Mouse (Mus musculus): Measurements from ENCODE around the gene Amdhd2.
"Not testable (repeated sequence)": the region's sequence is repeated elsewhere in the genome, so short reads cannot be mapped to it uniquely, and the experiment has no call there.

The Amdhd2 gene

DNA sequence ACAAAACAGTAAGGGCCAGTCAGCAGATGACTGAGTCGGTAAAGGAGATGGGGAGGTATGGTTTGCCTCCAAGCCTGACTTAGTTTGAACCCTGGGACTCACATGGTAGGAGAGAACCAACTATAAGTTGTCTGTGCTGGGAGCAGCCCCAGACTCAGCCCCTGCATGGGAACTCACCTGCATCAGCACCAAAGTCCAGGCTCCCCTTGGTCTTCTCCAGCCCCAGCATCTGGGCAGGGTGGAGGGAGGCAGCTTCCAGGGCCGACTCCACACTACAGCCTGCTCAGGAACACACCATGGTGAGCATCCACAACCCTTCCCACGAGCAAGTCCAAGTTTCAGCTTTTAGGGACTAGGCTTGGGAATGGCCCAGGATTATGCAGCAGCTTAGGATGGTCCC, 7.2 kb downstream of the Amdhd2 start:
- in situ Hi-C loops (cut with MboI, MseI) = no loop called here

DNA sequence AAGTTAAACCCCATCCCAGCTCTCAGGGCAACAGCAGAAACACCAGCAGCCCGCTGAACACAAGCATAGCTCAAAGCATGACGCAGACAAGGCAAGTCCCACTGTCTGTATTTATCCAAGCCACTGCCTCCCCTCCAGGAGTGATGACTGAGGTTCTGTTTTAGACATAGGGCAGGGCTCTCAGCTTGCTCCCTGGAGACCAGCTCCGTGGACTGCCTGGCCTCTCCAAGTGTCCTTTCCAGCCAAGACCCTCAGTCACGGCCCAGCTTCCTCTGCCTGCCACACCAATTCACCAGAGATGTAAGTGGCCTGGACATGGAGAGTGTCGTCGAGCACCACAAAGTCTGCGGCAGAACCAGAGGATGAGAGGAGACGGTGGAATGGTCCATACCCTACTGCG, 7.8 kb downstream of the Amdhd2 start:
- in situ Hi-C loops (cut with MboI, MseI) = no loop called here

DNA sequence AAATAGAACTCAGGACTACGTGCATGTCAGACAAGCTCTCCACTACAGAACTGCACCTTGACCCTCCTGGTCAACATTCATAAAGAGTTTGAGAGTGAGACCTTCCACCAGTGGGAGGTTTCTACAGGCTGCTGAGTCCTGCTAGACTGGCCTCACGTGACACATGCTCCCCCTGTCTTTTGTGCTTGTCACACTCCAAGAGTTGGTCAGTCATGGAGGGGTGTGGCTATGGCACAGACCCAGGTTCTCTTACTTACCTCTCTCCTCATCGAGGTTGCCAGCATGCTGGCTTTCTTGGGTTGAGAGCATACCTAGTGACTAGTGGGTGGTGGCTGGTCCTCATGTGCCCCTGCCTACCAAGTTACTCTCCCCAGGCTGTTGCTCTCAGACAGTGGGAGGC, 9.1 kb downstream of the Amdhd2 start:
- in situ Hi-C loops (cut with MboI, MseI) = no loop called here

DNA sequence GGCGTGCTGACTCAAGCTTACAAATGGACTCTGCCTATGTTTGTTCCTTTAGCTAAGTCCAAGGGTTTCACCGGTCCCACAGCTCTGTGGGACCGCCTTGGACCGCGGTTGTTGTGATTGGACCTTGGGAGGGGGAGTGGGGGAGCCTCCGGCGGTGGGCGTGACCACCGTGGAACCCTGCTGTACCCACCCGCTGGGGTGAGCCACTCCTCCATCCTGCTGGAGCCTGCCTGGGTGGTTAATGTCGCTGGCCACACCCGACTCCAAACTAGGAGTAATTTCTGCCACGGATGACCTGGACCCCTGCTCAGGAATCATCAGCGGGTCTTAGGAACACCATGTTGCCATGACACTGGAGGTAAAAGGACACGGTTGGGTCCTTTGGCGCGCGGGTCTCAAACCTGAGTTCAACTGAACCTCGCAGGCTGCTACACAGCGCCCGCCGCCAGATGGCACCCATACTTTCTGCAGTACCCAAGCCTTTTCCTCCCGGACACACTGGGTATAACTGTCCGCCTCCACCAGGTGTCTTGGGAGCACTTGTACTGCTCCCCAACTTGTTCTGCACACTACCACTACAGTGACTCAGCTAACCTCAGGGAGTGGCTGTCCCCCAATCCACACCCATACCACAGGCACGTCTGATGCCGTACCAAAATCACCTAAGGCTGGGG, 11.5 kb downstream of the Amdhd2 start:
- in situ Hi-C loops (cut with MboI, MseI) = no loop called here

DNA sequence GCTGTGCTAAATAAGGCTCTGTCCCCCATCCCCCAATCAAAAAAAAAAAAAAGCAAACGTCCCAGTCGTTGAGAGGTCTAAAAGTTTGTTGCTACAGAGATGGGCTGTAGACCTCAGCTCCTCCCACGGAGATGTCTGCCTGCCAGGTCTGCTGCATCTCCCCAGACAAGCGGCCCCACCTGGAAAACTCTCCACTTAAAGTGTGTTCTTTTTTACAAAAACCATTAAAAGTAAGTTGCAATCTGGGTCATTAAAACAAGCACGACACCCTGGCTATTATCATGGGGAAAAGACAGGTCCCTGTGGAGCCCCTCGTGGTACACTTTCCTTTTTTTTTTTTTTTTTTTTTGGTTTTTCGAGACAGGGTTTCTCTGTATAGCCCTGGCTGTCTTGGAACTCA, 12.2 kb downstream of the Amdhd2 start:
- in situ Hi-C loops (cut with MboI, MseI) = no loop called here

DNA sequence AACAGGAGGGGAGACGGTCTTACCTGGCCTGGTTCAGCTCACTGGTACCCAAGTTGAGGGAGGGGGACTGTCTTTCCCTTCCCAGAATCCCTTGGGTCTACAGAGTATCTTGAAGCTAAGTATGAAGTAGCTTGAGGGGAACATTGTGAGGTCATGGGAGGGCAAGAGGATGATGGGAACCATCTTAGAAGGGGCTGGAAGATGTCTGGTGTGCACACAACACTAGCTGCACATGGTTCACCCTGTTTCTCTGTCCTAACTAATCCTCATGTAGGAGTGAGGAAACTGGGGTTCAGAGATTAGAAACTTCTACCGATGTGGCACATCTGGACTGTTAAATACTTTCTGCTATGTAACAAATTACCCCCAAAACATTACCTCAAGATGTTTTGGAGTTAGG, 12.7 kb downstream of the Amdhd2 start, which contains the start of gene Pdpk1:
Gene Pdpk1, minus strand, starts transcription at position 101 of the 400 bp plus-strand sequence.
- in situ Hi-C loops (cut with MboI, MseI) = no loop called here

DNA sequence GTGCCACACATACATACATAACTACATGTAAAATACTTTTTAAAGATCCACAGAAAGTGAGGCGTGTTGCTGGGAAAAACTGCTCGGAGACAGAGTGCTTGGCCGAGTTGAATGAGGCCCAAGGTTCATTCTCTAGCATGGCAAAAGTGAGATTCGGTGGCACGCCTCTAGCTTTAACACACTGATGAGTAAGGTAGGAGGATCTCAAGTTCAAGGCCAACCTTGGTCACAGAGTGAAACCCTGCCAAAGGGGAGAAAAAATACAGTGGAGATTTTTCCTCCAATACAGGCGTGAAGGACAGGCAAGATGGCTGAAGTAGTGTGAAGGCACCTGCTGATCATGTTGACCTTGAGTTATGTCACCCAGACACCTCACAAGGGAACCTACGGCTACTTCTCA, 14.1 kb downstream of the Amdhd2 start:
- in situ Hi-C loops (cut with MboI, MseI) = loop anchor here (5.0 kb wide), 1 partner anchor 98 kb away; no protein-coding TSS in a partner anchor

DNA sequence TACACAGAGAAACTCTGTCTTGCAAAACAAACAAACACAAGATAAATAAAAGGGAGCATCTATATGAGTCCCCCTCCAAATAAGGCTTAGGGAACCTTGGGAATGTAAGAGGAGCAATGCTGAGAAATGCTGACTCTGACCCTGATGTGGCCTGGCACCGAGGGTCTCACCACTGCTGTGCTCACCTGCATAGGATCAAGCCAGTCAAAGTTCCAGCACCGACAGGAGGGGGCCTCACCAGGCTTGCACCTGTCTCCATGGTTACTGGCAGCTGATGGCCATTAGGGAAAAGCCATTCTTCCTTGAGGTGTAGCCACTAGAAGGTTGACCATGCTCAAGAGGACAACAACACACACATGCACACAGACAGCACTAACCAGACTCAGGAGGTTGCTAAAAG, 20.7 kb downstream of the Amdhd2 start:
- in situ Hi-C loops (cut with MboI, MseI) = no loop called here

DNA sequence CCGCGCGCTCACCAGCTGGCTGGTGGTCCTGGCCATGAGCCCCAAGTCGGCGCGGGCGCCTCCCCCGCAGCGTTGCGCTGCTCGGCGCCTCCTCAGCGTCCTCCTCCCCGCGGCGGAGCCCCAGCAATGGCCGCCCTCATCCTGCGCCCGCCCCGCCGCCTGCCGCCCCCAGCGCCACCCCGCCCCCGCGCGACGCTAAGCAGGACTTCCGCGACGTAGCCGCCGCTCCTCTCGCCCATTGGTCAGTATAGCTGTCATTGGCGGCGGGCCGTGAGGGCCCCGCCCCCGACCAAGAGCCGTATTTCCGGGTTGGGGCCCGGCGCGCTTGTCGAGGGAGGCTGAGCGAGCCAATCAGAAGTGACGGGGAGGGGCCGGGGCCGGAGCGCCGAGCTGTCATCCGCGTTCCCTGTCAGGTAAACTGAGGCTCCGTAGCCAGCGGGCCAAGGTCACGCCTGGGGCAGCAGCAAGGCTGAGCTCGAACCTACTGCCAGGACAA, 22.1 kb downstream of the Amdhd2 start:
- in situ Hi-C loops (cut with MboI, MseI) = no loop called here

DNA sequence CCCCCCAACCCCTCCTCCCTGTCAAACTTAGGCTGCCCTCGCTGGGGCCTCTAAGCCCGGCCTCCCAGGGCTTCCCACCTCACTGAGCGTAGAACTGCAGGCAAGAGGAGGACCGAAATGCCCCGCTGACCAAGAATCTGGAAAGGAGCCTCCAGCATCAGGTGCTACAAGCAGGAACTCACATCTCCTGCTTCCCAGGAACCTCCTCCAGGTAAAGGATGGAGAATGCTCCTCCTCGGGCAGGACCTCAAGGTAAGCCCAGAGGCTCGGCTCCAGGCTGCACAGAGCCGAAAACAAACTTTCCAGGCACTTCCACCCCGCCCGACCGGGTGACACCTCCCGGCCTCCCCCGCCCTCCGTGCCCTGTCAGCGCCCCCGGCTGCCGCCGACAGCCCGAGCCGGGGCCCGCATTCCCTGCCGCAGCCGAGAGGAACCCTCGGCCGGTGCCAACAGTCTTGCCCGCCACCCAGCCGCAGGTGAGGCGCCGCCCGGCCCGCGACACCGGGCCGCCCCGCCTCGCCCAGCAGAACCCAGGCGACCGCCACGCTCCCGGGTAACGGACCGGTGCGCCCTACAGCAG, 22.6 kb downstream of the Amdhd2 start:
- in situ Hi-C loops (cut with MboI, MseI) = no loop called here

DNA sequence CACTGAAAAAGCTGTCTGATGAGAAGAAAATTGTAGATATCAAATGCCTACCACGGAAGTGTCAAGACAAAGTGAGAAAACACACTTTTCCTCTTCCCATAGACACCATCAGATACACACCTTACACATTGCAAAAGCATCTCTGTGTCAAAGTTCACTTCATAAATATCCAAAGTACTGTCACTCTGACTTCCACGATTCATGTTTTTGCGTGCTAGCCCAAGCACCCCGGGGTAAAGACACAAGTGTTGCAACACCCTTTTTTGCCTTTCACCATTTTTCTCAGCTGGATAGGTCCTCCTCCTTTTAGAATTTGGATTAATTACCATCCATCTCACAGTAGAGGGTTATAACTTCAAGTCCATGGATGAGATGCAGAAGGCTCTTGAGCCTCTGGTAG, 23.6 kb downstream of the Amdhd2 start:
- in situ Hi-C loops (cut with MboI, MseI) = no loop called here

DNA sequence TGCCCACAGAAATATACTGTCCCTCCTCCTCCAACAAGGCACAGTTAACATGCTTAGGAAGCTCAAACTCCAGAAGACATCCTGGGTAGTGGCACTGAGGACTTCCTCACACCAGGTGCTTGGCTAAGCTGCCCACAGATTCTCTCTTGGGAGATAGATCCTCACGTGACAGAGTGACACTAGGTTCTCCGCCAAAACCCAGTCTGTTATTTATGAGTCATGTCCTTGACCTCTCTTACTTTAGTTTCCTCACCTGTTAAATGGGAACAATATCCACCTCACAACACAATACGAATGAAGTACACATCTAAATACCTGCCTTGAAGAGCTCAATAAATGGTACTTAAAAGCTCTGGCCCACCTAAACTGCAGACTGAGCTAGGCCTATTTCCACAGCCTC, 24.3 kb downstream of the Amdhd2 start:
- in situ Hi-C loops (cut with MboI, MseI) = no loop called here

DNA sequence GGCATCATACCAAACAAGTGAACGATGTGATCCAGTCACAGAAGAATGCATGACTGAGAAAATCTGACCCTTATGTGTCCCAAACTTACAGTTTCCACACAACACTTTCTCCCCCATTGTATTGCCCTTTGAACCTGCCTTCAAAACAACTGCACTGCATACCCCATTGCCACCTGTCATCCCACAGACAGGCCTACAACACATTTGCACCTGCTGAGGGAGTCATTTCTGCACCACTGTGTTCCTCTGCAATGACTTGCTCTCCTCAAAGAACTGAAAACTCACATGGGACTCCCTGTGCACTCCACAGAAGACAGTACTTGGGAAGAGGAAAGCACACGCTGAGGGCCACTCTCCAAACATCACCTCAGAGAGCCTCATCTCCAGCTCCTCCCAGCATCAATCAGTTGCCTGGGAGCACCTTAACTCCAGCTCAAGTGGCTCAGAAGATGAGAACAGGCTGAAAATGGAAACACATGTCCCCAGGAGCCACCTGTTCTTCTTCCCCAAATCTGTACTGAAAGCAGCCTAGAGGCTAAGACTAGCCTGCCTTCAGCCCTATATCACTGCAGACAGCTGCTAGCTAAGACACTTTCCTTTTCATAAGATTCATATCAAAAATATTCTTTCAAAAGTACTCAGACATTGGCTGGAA, 26.2 kb downstream of the Amdhd2 start:
- in situ Hi-C loops (cut with MboI, MseI) = no loop called here

DNA sequence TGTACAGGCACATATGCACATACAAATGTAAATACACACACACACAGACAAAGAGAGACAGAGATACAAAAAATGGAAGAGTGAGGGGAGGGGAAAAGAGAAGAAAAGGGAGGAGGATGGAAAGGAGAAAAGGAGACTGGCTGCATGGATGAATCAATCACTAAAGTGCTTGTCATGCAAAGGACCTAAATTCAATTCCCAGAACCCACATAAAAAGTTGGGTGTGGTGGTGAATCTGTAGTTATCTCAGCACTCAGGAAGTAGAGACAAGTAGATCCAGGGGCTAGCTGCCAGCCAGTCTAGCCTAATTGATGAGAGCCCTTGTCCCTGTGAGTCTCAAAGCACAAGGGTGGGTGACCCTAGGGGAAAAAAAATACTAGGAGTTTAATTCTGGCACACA, 29.5 kb downstream of the Amdhd2 start:
- in situ Hi-C loops (cut with MboI, MseI) = loop anchor here (5.0 kb wide), 1 partner anchor 52 kb away; no protein-coding TSS in a partner anchor

DNA sequence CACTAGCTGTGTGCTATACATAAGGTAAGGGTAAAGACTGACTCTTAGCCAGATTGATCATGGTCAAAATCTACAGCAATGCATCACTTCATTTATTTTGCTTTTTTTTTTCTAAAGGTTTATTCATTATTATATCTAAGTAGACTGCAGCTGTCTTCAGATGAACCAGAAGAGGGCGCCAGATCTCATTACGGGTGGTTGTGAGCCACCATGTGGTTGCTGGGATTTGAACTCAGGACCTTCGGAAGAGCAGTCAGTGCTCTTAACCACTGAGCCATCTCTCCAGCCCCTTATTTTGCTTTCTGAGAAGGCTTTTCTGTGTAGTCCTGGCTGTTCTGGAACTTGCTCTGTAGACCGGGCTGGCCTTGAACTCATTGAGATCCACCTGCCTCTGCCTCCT, 30.6 kb downstream of the Amdhd2 start:
- in situ Hi-C loops (cut with MboI, MseI) = loop anchor here (5.0 kb wide), 1 partner anchor 51 kb away; no protein-coding TSS in a partner anchor

DNA sequence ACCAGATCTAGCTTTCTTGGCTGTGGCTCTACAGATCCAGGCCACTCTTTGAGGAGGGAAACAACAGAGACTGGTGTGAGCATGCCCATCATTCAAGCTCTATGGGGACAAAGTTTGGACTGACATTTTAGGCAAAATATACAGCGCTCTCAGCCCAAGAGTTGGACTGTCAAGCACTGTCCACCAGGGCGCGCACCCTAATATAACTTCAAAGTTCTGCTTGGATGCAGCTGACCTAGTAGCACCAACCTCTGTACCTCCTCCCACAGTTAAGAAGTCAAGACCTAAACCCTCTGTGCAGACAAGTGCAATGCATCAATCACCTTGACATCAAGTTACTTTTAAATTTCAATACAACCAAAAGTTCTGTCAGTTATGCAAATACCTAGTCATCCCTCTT, 32.0 kb downstream of the Amdhd2 start:
- in situ Hi-C loops (cut with MboI, MseI) = loop anchor here (5.0 kb wide), 1 partner anchor 49 kb away; no protein-coding TSS in a partner anchor

DNA sequence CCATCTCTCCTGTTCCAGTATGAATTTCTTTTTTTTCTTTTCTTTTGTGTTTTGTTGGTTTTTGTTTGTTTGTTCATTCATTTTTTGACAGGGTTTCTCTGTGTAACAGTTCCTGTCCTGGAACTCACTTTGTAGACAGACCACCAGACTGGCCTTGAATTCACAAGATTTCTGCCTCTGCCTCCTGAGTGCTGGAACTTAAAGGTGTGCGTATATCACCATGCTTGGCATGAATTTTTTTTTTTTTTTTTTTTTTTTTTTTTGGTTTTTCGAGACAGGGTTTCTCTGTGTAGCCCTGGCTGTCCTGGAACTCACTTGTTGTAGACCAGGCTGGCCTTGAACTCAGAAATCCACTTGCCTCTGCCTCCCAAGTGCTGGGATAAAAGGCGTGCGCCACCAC, 34.3 kb downstream of the Amdhd2 start:
- in situ Hi-C loops (cut with MboI, MseI) = not testable (repeated sequence)

DNA sequence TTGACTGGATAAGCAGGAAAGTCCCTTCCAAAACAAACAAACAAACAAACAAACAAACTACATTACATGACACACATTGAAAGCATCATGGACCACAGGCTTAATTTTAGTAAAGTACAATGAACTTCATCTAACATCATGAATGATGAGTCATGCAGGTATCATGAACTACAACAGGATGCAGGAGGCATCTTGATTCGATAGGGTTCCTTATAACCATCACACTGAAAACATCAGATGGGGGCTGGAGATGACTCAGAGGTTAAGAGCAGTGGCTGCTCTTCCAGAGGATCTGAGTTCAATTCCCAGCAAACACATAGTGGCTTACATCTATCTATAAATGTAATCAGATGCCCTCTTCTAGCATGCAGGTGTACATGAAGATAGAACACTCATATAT, 36.0 kb downstream of the Amdhd2 start:
- in situ Hi-C loops (cut with MboI, MseI) = no loop called here

DNA sequence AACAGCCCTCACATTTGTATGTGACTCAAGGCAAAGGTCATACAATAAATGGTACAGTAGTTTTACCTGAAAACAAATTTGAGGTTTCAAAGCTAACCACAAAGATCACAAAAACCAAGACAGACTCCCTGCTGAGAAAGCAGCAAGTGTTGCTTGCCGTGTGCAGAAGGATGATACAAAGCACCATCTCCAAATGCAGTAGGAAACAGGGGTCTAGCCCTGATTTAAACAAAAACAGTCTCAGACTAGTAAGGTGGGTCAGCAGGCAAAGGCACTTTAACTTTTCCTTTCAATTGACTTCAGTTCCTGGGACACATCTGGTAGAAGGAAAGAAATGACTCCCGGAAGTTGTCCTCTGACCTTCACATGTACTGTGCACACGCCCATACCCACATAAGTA, 36.8 kb downstream of the Amdhd2 start:
- in situ Hi-C loops (cut with MboI, MseI) = no loop called here

DNA sequence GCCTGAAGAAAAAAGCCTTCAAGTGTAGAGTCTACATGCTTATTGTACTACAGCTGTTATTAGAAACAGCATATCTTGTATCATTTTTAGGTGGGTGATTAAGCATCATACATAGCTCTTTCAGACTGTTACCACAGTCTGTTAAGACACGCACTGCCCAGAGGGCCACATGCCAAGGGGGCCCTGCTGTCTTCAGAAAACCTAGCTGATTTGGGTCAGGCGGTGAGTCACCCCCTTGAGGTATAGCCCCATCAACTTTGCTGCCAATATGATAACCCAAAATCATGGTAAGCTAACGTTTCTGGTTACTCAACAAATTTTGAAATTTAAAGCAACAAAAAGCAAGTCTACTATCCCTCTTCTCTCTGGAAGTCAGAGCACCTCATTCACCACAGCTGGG, 44.1 kb downstream of the Amdhd2 start:
- in situ Hi-C loops (cut with MboI, MseI) = no loop called here

DNA sequence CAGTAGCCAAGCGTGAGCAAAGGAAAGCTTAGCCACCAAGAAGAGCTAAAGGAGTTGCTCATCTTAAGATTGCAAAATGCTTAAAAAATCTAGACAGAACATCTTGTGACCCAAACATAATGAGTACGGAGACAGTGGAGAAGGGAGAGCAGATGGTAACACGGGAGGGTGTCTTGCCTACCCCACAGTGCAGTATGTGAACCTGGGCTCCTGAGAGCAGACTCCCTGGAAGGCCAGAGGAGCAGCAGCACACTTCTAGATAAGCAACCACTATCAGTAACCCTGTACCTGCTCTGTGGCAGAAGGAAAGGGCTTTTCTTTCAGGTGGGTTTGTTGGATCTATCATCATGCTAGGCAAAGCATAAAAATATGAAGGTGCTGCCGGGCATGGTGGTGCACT, 50.5 kb downstream of the Amdhd2 start:
- in situ Hi-C loops (cut with MboI, MseI) = no loop called here

DNA sequence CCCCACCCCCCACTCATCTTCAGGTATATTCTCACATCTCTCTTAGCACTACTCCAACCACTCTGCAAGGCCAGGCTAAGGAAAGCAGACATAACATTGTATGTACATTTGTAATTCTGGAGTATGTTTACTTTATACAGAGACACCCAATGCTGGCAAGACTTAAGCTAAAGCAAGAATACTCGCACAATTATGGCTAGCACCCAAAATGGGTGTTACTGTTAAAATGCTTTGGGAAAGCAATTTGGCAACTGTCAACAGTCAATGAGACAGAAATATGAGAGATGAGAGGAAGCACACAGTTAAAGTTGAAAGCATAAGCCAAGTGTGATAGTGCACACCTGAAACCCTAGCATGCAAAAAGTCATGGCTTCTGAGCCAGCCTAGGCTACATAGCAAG, 52.3 kb downstream of the Amdhd2 start:
- in situ Hi-C loops (cut with MboI, MseI) = no loop called here

DNA sequence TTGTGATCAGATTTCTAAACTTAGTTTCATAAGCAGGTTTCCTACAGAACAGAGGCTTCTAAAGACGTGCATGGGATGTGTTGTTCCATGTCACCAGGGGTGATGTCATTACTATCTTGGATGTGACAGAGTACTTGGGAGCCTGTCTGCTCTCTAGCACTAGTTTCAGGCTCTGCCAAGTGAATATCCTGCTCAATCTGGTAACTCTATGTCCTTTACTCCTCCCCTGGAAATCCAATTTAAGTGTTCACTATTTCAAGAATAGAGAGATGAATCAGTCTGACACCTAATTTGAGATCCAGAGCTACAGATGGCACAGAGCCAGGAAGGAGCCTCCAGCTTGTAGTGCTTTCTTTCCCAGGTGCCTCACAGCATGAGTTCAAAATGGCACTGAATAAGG, 54.7 kb downstream of the Amdhd2 start:
- in situ Hi-C loops (cut with MboI, MseI) = no loop called here

All from regulatory T cell (primary cell).